Mouse (Mus musculus) lung, postnatal 0 days (tissue): ENCODE data around the gene Fastkd3.

Experiments used
- CTCF ChIP-seq: IDR thresholded peaks from 2 replicates; pipeline ENCODE4 v1.5.1; 2016; ENCODE audit warnings: antibody characterized with exemption, mild to moderate bottlenecking
- EP300 ChIP-seq: IDR thresholded peaks from 2 replicates; pipeline ENCODE4 v1.6.1; 2016; ENCODE audit warnings: antibody characterized with exemption, mild to moderate bottlenecking, control low read depth

GRCm38 (mm10) chr13:68597199-68597598, 15.2 kb downstream of the Fastkd3 start, which contains the start of gene 1700001L19Rik:
- TF ChIP-seq CTCF (no peak), EP300 (no peak)
